Mouse (Mus musculus) forebrain, embryonic 14.5 days (tissue): ENCODE results near the gene Naaladl1. TPM values are rescaled to one million over a fixed set of nuclear protein-coding genes. Genes with fewer than 3 reads are reported as not detected.

Source experiments
- ATAC-seq: fragments of 200-750 bp; cut with Nextera tagmentation; 2 replicates; pipeline ENCODE4 v1.8.0; 2017; ENCODE audit warnings: mild to moderate bottlenecking, moderate library complexity
- DNase-seq: peaks from one replicate; pipeline ENCODE4 v3.0.0-alpha.2; 2015; ENCODE audit warnings: low spot score
- H3K27ac ChIP-seq: fragments of 300-500 bp; sonication (generic); 2 replicates; pipeline ENCODE4 v1.5.1; 2014; ENCODE audit warnings: low read depth, mild to moderate bottlenecking, control low read depth, low read length, moderate library complexity
- H3K27me3 ChIP-seq: fragments of 300-500 bp; sonication (generic); replicated peaks from 2 replicates; pipeline ENCODE4 v1.6.1; 2014; ENCODE audit warnings: low read length, control low read depth, mixed read lengths; ENCODE audit not compliant: control insufficient read depth, insufficient read depth
- H3K36me3 ChIP-seq: fragments of 300-500 bp; sonication (generic); 2 replicates; pipeline ENCODE4 v1.6.1; 2014; ENCODE audit warnings: low read length, control low read depth; ENCODE audit not compliant: control insufficient read depth, insufficient read depth
- H3K4me1 ChIP-seq: fragments of 300-500 bp; sonication (generic); 2 replicates; pipeline ENCODE4 v1.6.1; 2014; ENCODE audit warnings: antibody characterized with exemption, low read length, control low read depth; ENCODE audit not compliant: control insufficient read depth, insufficient read depth
- H3K4me2 ChIP-seq: fragments of 300-500 bp; sonication (generic); 2 replicates; pipeline ENCODE4 v1.6.1; 2014; ENCODE audit warnings: mild to moderate bottlenecking, control low read depth, low read length
- H3K4me3 ChIP-seq: fragments of 300-500 bp; sonication (generic); 2 replicates; pipeline ENCODE4 v1.5.1; 2014; ENCODE audit warnings: low read depth, low read length, control low read depth
- H3K9ac ChIP-seq: fragments of 300-500 bp; sonication (generic); 2 replicates; pipeline ENCODE4 v1.6.1; 2014; ENCODE audit warnings: mild to moderate bottlenecking, low read length, control low read depth, moderate library complexity
- H3K9me3 ChIP-seq: fragments of 300-500 bp; sonication (generic); replicated peaks from 2 replicates; pipeline ENCODE4 v1.6.1; 2016; ENCODE audit warnings: low read length, control low read depth, mixed read lengths; ENCODE audit not compliant: control insufficient read depth
- WGBS: fragments of 180-500 bp; shearing (Covaris S2); extraction: QIAGEN DNeasy Blood & Tissue Kit; methylation state at CpG from one replicate; pipeline ENCODE4 v1.1.7; 2014; 5-methylcytosine and 5-hydroxymethylcytosine counted together
- polyA plus RNA-seq: library from polyadenylated mRNA; unstranded; fragments of >200 nt; fragmentation: Nextera tagmentation; extraction: Ambion mirVana; gene quantifications from 2 replicates; pipeline ENCODE4 v1.2.1, GENCODE M21; 2014

Naaladl1 gene
- polyA plus RNA-seq, 1 experiment from 2014 or later, result 0.36 TPM

DNA sequence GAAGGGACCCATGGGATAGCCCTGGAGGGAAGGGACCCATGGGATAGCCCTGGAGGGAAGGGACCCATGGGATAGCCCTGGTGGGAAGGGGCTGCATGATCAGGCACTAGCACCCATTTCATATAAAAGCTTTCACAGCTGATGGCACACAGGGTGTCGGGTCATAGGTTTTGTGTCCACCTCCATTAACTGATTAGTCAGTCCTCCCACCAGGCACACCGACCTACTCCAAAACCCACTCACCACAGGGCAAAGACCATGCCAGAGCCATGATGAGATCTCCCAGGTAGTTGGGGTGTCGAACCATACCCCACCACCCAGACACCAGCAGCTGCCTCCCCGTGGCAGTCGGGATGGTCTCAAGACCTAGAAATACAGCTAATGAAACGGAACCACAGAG, 42.5 kb upstream of the Naaladl1 start:
- H3K9me3 ChIP-seq, result no peaks in the 10 kb centered on the region
- no peak overlapping the region for H3K9ac ChIP-seq
- WGBS, result 92% methylated on average over 6 of the region's 6 CpGs
- peaks cover 23% of the 10 kb centered on the region for H3K4me1 ChIP-seq
- H3K36me3 ChIP-seq, result peaks cover 15% of the 10 kb centered on the region; the same call in 1 of the 2 replicates
- H3K4me3 ChIP-seq, result no peak overlapping the region
- ATAC-seq, result no peak
- no peak overlapping the region for H3K4me2 ChIP-seq
- no peaks in the 10 kb centered on the region for H3K27me3 ChIP-seq
- no peak for DNase-seq
- no peak overlapping the region for H3K27ac ChIP-seq

DNA sequence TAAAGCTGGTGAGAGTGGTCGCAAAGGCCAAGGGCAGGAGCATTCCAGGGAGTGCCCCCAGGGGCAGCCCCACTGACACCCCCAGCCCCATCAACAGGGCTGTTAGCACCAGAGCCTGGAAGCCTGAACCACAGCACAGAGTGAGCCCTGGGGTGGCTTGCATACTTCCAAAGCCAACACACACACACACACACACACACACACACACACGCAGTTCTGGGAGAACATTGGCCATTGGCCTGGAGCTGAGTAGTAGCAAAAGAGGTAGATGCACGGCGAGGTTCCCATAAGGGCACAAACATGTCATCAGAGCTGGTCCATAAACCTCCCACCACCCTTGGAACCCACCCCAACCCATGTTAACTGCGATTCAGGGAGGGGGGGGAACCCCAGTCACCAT, 39.0 kb upstream of the Naaladl1 start:
- Histone ChIP-seq H3K9ac (peak overlapping the region; percentile 77), H3K9me3 (no peaks in the 10 kb centered on the region), H3K4me1 (peaks cover 18% of the 10 kb centered on the region), H3K4me2 (peak overlapping the region; percentile 93), H3K36me3 (peaks cover 28% of the 10 kb centered on the region), H3K27me3 (no peaks in the 10 kb centered on the region), H3K27ac (peak overlapping the region; percentile 83), H3K4me3 (peak overlapping the region; percentile 49)
- DNase-seq (peak; percentile 14), ATAC-seq (peak; percentile 15)
- 36% methylated on average over 5 of the region's 5 CpGs for WGBS

DNA sequence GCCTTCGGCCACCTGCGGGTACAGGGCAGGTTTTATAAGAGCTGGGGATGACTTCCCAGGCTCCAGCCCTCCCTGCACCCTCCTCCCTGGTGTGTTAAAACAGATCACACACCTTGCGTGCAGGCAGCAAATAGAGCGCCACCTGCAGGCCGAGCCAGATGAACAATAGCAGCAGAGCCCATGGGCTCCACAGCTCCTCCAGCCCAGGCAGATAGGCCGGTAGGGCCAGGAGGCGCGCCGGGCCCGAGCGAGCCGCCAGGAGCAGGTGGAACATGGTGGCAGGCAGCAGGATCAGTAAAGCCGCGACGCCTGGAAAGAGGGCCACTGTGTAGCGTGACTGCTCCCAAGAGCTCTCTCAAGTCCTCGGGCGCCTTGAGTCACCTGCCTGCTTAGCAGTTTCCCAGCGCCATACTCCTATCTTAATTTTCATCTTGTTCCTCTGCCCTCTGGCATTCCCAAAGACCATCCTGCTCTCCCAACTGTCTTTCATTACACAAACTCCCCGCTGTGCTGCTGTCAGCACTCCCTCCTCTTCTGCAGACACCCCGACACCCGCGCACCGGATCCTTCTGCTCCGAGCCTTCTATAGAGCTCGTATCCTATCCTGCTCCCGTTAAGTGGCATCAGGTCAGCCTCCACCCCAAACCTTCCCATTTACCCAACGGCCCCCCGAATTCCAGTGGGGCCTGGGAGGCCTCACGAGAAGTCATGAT, 38.4 kb upstream of the Naaladl1 start:
- Histone ChIP-seq H3K4me1 (peaks cover 14% of the 10 kb centered on the region), H3K36me3 (peaks cover 29% of the 10 kb centered on the region), H3K4me2 (peak overlapping the region; percentile 93), H3K9ac (peak overlapping the region; percentile 77), H3K4me3 (peak overlapping the region; percentile 49), H3K27me3 (no peaks in the 10 kb centered on the region), H3K27ac (peak overlapping the region; percentile 83), H3K9me3 (no peaks in the 10 kb centered on the region)
- ATAC-seq, result peak; percentile 77
- peak; percentile 89 for DNase-seq
- under 1% methylated on average over 29 of the region's 30 CpGs for WGBS

- Histone ChIP-seq H3K4me2 (peak within 1 kb of the TSS; percentile 93), H3K27ac (peak within 1 kb of the TSS; percentile 83), H3K9ac (peak within 1 kb of the TSS; percentile 77), H3K4me1 (peaks cover 9% of the 10 kb centered on the region; the same call in 1 of the 2 replicates), H3K27me3 (no peaks in the 10 kb centered on the region), H3K9me3 (no peaks in the 10 kb centered on the region), H3K36me3 (peaks cover 32% of the 10 kb centered on the region), H3K4me3 (peak within 1 kb of the TSS; percentile 49)
- WGBS, result 10% methylated on average over 30 of the region's 33 CpGs
- ATAC-seq (peak; percentile 93), DNase-seq (peak; percentile 94)
These were observed 37.7 kb upstream of the Naaladl1 start, which contains the start of gene Tm7sf2 for GRCm38 (mm10) chr19:6067724-6068415. Gene Tm7sf2, minus strand, starts transcription at chr19:6068373.

DNA sequence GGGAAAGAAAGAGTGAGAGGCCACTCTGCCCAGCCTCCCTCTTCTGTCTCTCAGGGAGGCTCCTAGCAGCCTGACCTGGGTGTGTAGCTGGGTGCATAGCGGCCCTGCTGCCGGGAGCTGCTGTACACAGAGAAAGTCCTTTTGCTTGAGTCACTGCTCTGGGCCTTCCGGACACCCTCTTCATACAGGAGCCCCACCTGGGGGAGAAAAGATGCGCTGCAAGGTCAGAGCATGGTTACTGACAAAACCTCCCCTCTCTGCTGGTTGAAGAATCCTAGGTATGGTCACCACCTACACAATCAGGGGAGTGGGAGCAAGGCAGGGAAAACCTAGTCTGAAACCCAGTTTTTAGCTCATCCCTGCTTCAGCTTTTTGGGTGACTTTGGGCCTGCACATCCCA, 36.6 kb upstream of the Naaladl1 start:
- Histone ChIP-seq H3K9me3 (no peaks in the 10 kb centered on the region), H3K27ac (no peak overlapping the region)

DNA sequence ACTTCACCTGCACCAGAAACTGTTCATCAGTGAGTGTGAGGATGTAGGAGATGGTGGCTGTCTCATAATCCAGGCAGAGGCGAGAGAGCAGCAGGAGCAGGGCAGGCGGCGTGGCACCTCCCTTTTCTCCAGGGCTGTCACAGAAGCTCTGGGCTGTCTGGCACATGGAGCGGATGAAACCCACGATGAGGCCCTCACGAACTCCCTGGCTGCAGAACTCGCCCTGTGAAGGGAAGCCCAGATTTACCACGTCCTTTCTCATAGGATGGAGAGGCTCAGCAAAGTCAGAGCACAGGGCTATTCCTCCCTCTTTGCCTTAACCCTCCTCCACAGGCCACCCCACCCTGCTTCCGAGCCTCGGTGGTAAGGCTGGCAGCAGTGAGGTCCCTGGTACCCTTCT, 35.7 kb upstream of the Naaladl1 start:
- DNase-seq, result no peak
- Histone ChIP-seq H3K9ac (no peak overlapping the region), H3K27ac (no peak overlapping the region), H3K4me1 (peaks cover 9% of the 10 kb centered on the region; the same call in 1 of the 2 replicates), H3K27me3 (no peaks in the 10 kb centered on the region), H3K9me3 (no peaks in the 10 kb centered on the region), H3K4me3 (no peak overlapping the region), H3K36me3 (peaks cover 44% of the 10 kb centered on the region), H3K4me2 (no peak overlapping the region)
- ATAC-seq, result no peak
- WGBS, result 93% methylated on average over 10 of the region's 10 CpGs

More for the DNA sequence above, 36.6 kb upstream of the Naaladl1 start:
- Histone ChIP-seq H3K4me2 (no peak overlapping the region), H3K4me3 (no peak overlapping the region), H3K36me3 (peaks cover 37% of the 10 kb centered on the region), H3K9ac (no peak overlapping the region), H3K4me1 (peaks cover 9% of the 10 kb centered on the region; the same call in 1 of the 2 replicates), H3K27me3 (no peaks in the 10 kb centered on the region)
- DNase-seq, result no peak
- WGBS, result 81% methylated on average over 4 of the region's 4 CpGs
- ATAC-seq, result no peak

GRCm38 (mm10) chr19:6070571-6071250, 34.9 kb upstream of the Naaladl1 start:
- no peak for DNase-seq
- H3K4me2 ChIP-seq, result no peak overlapping the region

GRCm38 (mm10) chr19:6071261-6071660, 34.3 kb upstream of the Naaladl1 start:
- Histone ChIP-seq H3K4me3 (no peak overlapping the region), H3K4me2 (no peak overlapping the region), H3K9me3 (no peaks in the 10 kb centered on the region), H3K36me3 (peaks cover 49% of the 10 kb centered on the region), H3K9ac (no peak overlapping the region), H3K27me3 (no peaks in the 10 kb centered on the region), H3K4me1 (peaks cover 10% of the 10 kb centered on the region), H3K27ac (no peak overlapping the region)
- DNase-seq (no peak), ATAC-seq (no peak)
- WGBS, result 96% methylated on average over 19 of the region's 19 CpGs

More at GRCm38 (mm10) chr19:6070571-6071250, 34.9 kb upstream of the Naaladl1 start:
- peaks cover 49% of the 10 kb centered on the region for H3K36me3 ChIP-seq
- H3K9ac ChIP-seq, result no peak overlapping the region
- H3K4me3 ChIP-seq, result no peak overlapping the region
- H3K4me1 ChIP-seq, result peaks cover 9% of the 10 kb centered on the region; the same call in 1 of the 2 replicates
- no peaks in the 10 kb centered on the region for H3K9me3 ChIP-seq
- ATAC-seq, result no peak
- 92% methylated on average over 31 of the region's 31 CpGs for WGBS
- H3K27me3 ChIP-seq, result no peaks in the 10 kb centered on the region
- no peak overlapping the region for H3K27ac ChIP-seq
